Mouse (Mus musculus) stomach, embryonic 15.5 days (tissue): Measurements from ENCODE around the gene Lhx9. TPM values are rescaled to one million over a fixed set of nuclear protein-coding genes. Genes with fewer than 3 reads are reported as not detected.

Experiments used
- ATAC-seq: fragments of 200-750 bp; cut with Nextera tagmentation; 2 replicates; pipeline ENCODE4 v1.8.0; 2017; ENCODE audit warnings: low read depth, moderate number of reproducible peaks, moderate TSS enrichment; ENCODE audit not compliant: insufficient read depth, low FRiP score
- H3K27ac ChIP-seq: fragments of 300-500 bp; sonication (generic); 2 replicates; pipeline ENCODE4 v1.5.1; 2015; ENCODE audit warnings: mild to moderate bottlenecking, inconsistent platforms
- H3K27me3 ChIP-seq: fragments of 300-500 bp; sonication (generic); replicated peaks from 2 replicates; pipeline ENCODE4 v1.6.1; 2015; ENCODE audit warnings: inconsistent platforms
- H3K36me3 ChIP-seq: fragments of 300-500 bp; sonication (generic); 2 replicates; pipeline ENCODE4 v1.6.1; 2015; ENCODE audit warnings: inconsistent platforms
- H3K4me1 ChIP-seq: fragments of 300-500 bp; sonication (generic); 2 replicates; pipeline ENCODE4 v1.6.1; 2015; ENCODE audit warnings: inconsistent platforms
- H3K4me2 ChIP-seq: fragments of 300-500 bp; sonication (generic); 2 replicates; pipeline ENCODE4 v1.6.1; 2015; ENCODE audit warnings: mild to moderate bottlenecking, inconsistent platforms
- H3K4me3 ChIP-seq: fragments of 300-500 bp; sonication (generic); replicated peaks from 2 replicates; pipeline ENCODE4 v1.5.1; 2015; ENCODE audit warnings: inconsistent platforms
- H3K9ac ChIP-seq: fragments of 300-500 bp; sonication (generic); 2 replicates; pipeline ENCODE4 v1.6.1; 2015; ENCODE audit warnings: inconsistent platforms
- H3K9me3 ChIP-seq: fragments of 300-500 bp; sonication (generic); 2 replicates; pipeline ENCODE4 v1.6.1; 2016; ENCODE audit warnings: inconsistent platforms
- WGBS: fragments of 180-500 bp; shearing (Covaris S2); methylation state at CpG from one replicate; pipeline ENCODE4 v1.1.7; 2015; 5-methylcytosine and 5-hydroxymethylcytosine counted together
- polyA plus RNA-seq: library from polyadenylated mRNA; unstranded; fragments of >200 nt; fragmentation: Nextera tagmentation; extraction: Ambion mirVana; gene quantifications from 2 replicates; pipeline ENCODE4 v1.2.1, GENCODE M21; 2015

Gene Lhx9
- polyA plus RNA-seq, 1 experiment from 2014 or later: 1.3 TPM

GRCm38 (mm10) chr1:138837786-138838743 is 10.3 kb downstream of the Lhx9 start:
- ATAC-seq: no peak
- no peak overlapping the region for H3K9ac ChIP-seq
- H3K27ac ChIP-seq: no peak overlapping the region
- peaks cover 57% of the 10 kb centered on the region for H3K27me3 ChIP-seq
- peak overlapping the region; percentile 16 for H3K4me3 ChIP-seq
- H3K9me3 ChIP-seq: no peaks in the 10 kb centered on the region
- H3K36me3 ChIP-seq: no peaks in the 10 kb centered on the region
- WGBS: 13% methylated on average over 27 of the region's 27 CpGs
- H3K4me2 ChIP-seq: peak overlapping the region; percentile 39
- H3K4me1 ChIP-seq: peaks cover 8% of the 10 kb centered on the region

- Histone ChIP-seq H3K9ac (no peak overlapping the region), H3K27me3 (peaks cover 67% of the 10 kb centered on the region), H3K27ac (no peak overlapping the region), H3K4me3 (no peak overlapping the region), H3K4me2 (no peak overlapping the region), H3K4me1 (no peaks in the 10 kb centered on the region), H3K9me3 (no peaks in the 10 kb centered on the region), H3K36me3 (no peaks in the 10 kb centered on the region)
- 2% methylated on average over 3 of the region's 3 CpGs for WGBS
- ATAC-seq: no peak
Observed at GRCm38 (mm10) chr1:138835355-138835900, 12.9 kb downstream of the Lhx9 start.

GRCm38 (mm10) chr1:138831309-138831708 is 17.1 kb downstream of the Lhx9 start:
- no peak for ATAC-seq
- 2% methylated on average over 16 of the region's 16 CpGs for WGBS
- no peaks in the 10 kb centered on the region for H3K9me3 ChIP-seq
- no peak overlapping the region for H3K27ac ChIP-seq
- no peak overlapping the region for H3K9ac ChIP-seq
- peak overlapping the region; percentile 36 for H3K4me3 ChIP-seq
- H3K4me1 ChIP-seq: no peaks in the 10 kb centered on the region
- peaks cover 29% of the 10 kb centered on the region for H3K27me3 ChIP-seq
- H3K4me2 ChIP-seq: peak overlapping the region; percentile 55
- no peaks in the 10 kb centered on the region for H3K36me3 ChIP-seq

GRCm38 (mm10) chr1:138826841-138827240 is 21.5 kb downstream of the Lhx9 start:
- Histone ChIP-seq H3K4me2 (no peak overlapping the region), H3K9ac (no peak overlapping the region), H3K27ac (no peak overlapping the region), H3K4me3 (no peak overlapping the region), H3K4me1 (no peaks in the 10 kb centered on the region), H3K27me3 (peaks cover under 1% of the 10 kb centered on the region), H3K9me3 (no peaks in the 10 kb centered on the region), H3K36me3 (no peaks in the 10 kb centered on the region)
- 64% methylated on average over 6 of the region's 6 CpGs for WGBS
- ATAC-seq: no peak

- Histone ChIP-seq H3K9ac (no peak overlapping the region), H3K4me1 (no peaks in the 10 kb centered on the region), H3K9me3 (no peaks in the 10 kb centered on the region), H3K4me2 (no peak overlapping the region), H3K27ac (no peak overlapping the region), H3K36me3 (no peaks in the 10 kb centered on the region), H3K27me3 (no peaks in the 10 kb centered on the region), H3K4me3 (no peak overlapping the region)
- WGBS: 95% methylated on average over 1 of the region's 1 CpGs
- ATAC-seq: no peak
Observed at GRCm38 (mm10) chr1:138822985-138823322, 25.4 kb downstream of the Lhx9 start.

GRCm38 (mm10) chr1:138822255-138822984 is 26.0 kb downstream of the Lhx9 start:
- Histone ChIP-seq H3K27me3 (no peaks in the 10 kb centered on the region), H3K9ac (no peak overlapping the region), H3K36me3 (no peaks in the 10 kb centered on the region), H3K27ac (no peak overlapping the region), H3K4me2 (no peak overlapping the region), H3K9me3 (no peaks in the 10 kb centered on the region), H3K4me1 (no peaks in the 10 kb centered on the region), H3K4me3 (no peak overlapping the region)
- 88% methylated on average over 7 of the region's 7 CpGs for WGBS
- no peak for ATAC-seq

- Histone ChIP-seq H3K4me2 (no peak overlapping the region), H3K9me3 (no peaks in the 10 kb centered on the region), H3K4me3 (no peak overlapping the region), H3K27me3 (no peaks in the 10 kb centered on the region), H3K4me1 (no peaks in the 10 kb centered on the region), H3K27ac (no peak overlapping the region), H3K36me3 (no peaks in the 10 kb centered on the region), H3K9ac (no peak overlapping the region)
- WGBS: 38% methylated on average over 3 of the region's 3 CpGs
- ATAC-seq: no peak
Observed at GRCm38 (mm10) chr1:138801732-138802131, 46.6 kb downstream of the Lhx9 start.

- Histone ChIP-seq H3K9me3 (no peaks in the 10 kb centered on the region), H3K27ac (no peak overlapping the region), H3K4me1 (no peaks in the 10 kb centered on the region), H3K9ac (no peak overlapping the region), H3K27me3 (no peaks in the 10 kb centered on the region), H3K4me3 (no peak overlapping the region), H3K36me3 (no peaks in the 10 kb centered on the region), H3K4me2 (no peak overlapping the region)
- ATAC-seq: no peak
- 57% methylated on average over 3 of the region's 3 CpGs for WGBS
Observed at GRCm38 (mm10) chr1:138801296-138801695, 47.1 kb downstream of the Lhx9 start.

GRCm38 (mm10) chr1:138799692-138800314 is 48.6 kb downstream of the Lhx9 start:
- Histone ChIP-seq H3K9me3 (no peaks in the 10 kb centered on the region), H3K4me1 (no peaks in the 10 kb centered on the region), H3K27me3 (no peaks in the 10 kb centered on the region), H3K4me3 (no peak overlapping the region), H3K4me2 (no peak overlapping the region), H3K9ac (no peak overlapping the region), H3K36me3 (no peaks in the 10 kb centered on the region), H3K27ac (no peak overlapping the region)
- ATAC-seq: no peak

GRCm38 (mm10) chr1:138798110-138798509 is 50.3 kb downstream of the Lhx9 start:
- H3K4me1 ChIP-seq: no peaks in the 10 kb centered on the region
- H3K4me2 ChIP-seq: no peak overlapping the region
- no peaks in the 10 kb centered on the region for H3K27me3 ChIP-seq
- no peak overlapping the region for H3K9ac ChIP-seq
- no peaks in the 10 kb centered on the region for H3K36me3 ChIP-seq
- no peak overlapping the region for H3K4me3 ChIP-seq
- WGBS: 76% methylated on average over 5 of the region's 5 CpGs
- no peaks in the 10 kb centered on the region for H3K9me3 ChIP-seq
- no peak overlapping the region for H3K27ac ChIP-seq
- ATAC-seq: no peak

GRCm38 (mm10) chr1:138785856-138786255 is 62.5 kb downstream of the Lhx9 start:
- no peak overlapping the region for H3K4me2 ChIP-seq
- no peak overlapping the region for H3K27ac ChIP-seq
- no peaks in the 10 kb centered on the region for H3K36me3 ChIP-seq
- H3K4me3 ChIP-seq: no peak overlapping the region
- 76% methylated on average over 10 of the region's 10 CpGs for WGBS
- no peaks in the 10 kb centered on the region for H3K4me1 ChIP-seq
- H3K27me3 ChIP-seq: no peaks in the 10 kb centered on the region
- no peak for ATAC-seq
- no peak overlapping the region for H3K9ac ChIP-seq
- no peaks in the 10 kb centered on the region for H3K9me3 ChIP-seq

GRCm38 (mm10) chr1:138784019-138784418 is 64.4 kb downstream of the Lhx9 start:
- Histone ChIP-seq H3K4me2 (no peak overlapping the region), H3K27me3 (no peaks in the 10 kb centered on the region), H3K4me3 (no peak overlapping the region), H3K36me3 (no peaks in the 10 kb centered on the region), H3K9ac (no peak overlapping the region), H3K27ac (no peak overlapping the region), H3K9me3 (no peaks in the 10 kb centered on the region), H3K4me1 (no peaks in the 10 kb centered on the region)
- WGBS: 77% methylated on average over 5 of the region's 5 CpGs
- ATAC-seq: no peak
